Mouse (Mus musculus) lung, embryonic 14.5 days (tissue): ENCODE measurements at regions not wholly inside any gene's neighbourhood (a gene's known extent, or its start where the extent isn't known, plus 50 kb on each side); places are given as distances from the start of the nearest gene placed in this dataset.

Experiments used
- ATAC-seq: fragments of 200-750 bp; cut with Nextera tagmentation; 2 replicates; pipeline ENCODE4 v1.8.0; 2017; ENCODE audit warnings: mild to moderate bottlenecking, moderate TSS enrichment, moderate library complexity; ENCODE audit not compliant: insufficient read depth
- DNase-seq: peaks from one replicate; pipeline ENCODE4 v3.0.0-alpha.2; 2015
- H3K27ac ChIP-seq: fragments of 300-500 bp; sonication (generic); 2 replicates; pipeline ENCODE4 v1.5.1; 2014; ENCODE audit warnings: low read depth, mild to moderate bottlenecking, moderate library complexity
- H3K27me3 ChIP-seq: fragments of 300-500 bp; sonication (generic); 2 replicates; pipeline ENCODE4 v1.6.1; 2014; ENCODE audit warnings: low read length, control low read depth; ENCODE audit not compliant: insufficient read depth
- H3K36me3 ChIP-seq: fragments of 300-500 bp; sonication (generic); 2 replicates; pipeline ENCODE4 v1.6.1; 2014; ENCODE audit warnings: control low read depth; ENCODE audit not compliant: insufficient read depth
- H3K4me1 ChIP-seq: fragments of 300-500 bp; sonication (generic); 2 replicates; pipeline ENCODE4 v1.6.1; 2014; ENCODE audit warnings: antibody characterized with exemption, control low read depth; ENCODE audit not compliant: insufficient read depth
- H3K4me2 ChIP-seq: fragments of 300-500 bp; sonication (generic); 2 replicates; pipeline ENCODE4 v1.6.1; 2014; ENCODE audit warnings: mild to moderate bottlenecking
- H3K4me3 ChIP-seq: fragments of 300-500 bp; sonication (generic); 2 replicates; pipeline ENCODE4 v1.5.1; 2014; ENCODE audit warnings: low read depth, low read length
- H3K9ac ChIP-seq: fragments of 300-500 bp; sonication (generic); 2 replicates; pipeline ENCODE4 v1.6.1; 2014
- H3K9me3 ChIP-seq: fragments of 300-500 bp; sonication (generic); 2 replicates; pipeline ENCODE4 v1.6.1; 2016; ENCODE audit warnings: low read depth, low read length, control low read depth
- CTCF ChIP-seq: IDR thresholded peaks from 2 replicates; pipeline ENCODE4 v1.5.1; 2016; ENCODE audit warnings: antibody characterized with exemption, low read depth
- WGBS: fragments of 180-500 bp; shearing (Covaris S2); extraction: QIAGEN DNeasy Blood & Tissue Kit; methylation state at CpG from one replicate; pipeline ENCODE4 v1.1.7; 2014; 5-methylcytosine and 5-hydroxymethylcytosine counted together

- 67% methylated on average over 4 of the region's 4 CpGs for WGBS
- no peak for TF ChIP-seq CTCF
- no peak for DNase-seq
These were observed 296.4 kb downstream of the Gm16223 start for GRCm38 (mm10) chr5:42364116-42364515.

GRCm38 (mm10) chr5:42387959-42388358 lies 320.2 kb downstream of the Gm16223 start:
- H3K27me3 ChIP-seq: no peaks in the 10 kb centered on the region
- no peak overlapping the region for H3K9ac ChIP-seq
- H3K27ac ChIP-seq: no peak overlapping the region
- DNase-seq: no peak
- no peaks in the 10 kb centered on the region for H3K36me3 ChIP-seq
- no peak for TF ChIP-seq CTCF
- H3K4me2 ChIP-seq: no peak overlapping the region
- no peak overlapping the region for H3K4me3 ChIP-seq
- no peaks in the 10 kb centered on the region for H3K4me1 ChIP-seq
- WGBS: 81% methylated on average over 1 of the region's 1 CpGs
- no peak for ATAC-seq
- H3K9me3 ChIP-seq: no peaks in the 10 kb centered on the region

More at GRCm38 (mm10) chr5:42364116-42364515, 296.4 kb downstream of the Gm16223 start:
- ATAC-seq: no peak
- Histone ChIP-seq H3K9ac (no peak overlapping the region), H3K4me1 (no peaks in the 10 kb centered on the region), H3K27me3 (no peaks in the 10 kb centered on the region), H3K27ac (no peak overlapping the region), H3K4me3 (no peak overlapping the region), H3K9me3 (no peaks in the 10 kb centered on the region), H3K36me3 (no peaks in the 10 kb centered on the region), H3K4me2 (no peak overlapping the region)

- Histone ChIP-seq H3K36me3 (no peaks in the 10 kb centered on the region), H3K4me1 (no peaks in the 10 kb centered on the region), H3K9me3 (no peaks in the 10 kb centered on the region), H3K4me3 (no peak overlapping the region), H3K9ac (no peak overlapping the region), H3K27ac (no peak overlapping the region), H3K4me2 (no peak overlapping the region), H3K27me3 (no peaks in the 10 kb centered on the region)
- no peak for DNase-seq
- no peak for TF ChIP-seq CTCF
- ATAC-seq: no peak
These were observed 328.9 kb downstream of the Gm16223 start for GRCm38 (mm10) chr5:42396695-42397094.

- H3K9me3 ChIP-seq: no peaks in the 10 kb centered on the region
- no peak for TF ChIP-seq CTCF
- no peak overlapping the region for H3K4me3 ChIP-seq
- no peak overlapping the region for H3K4me2 ChIP-seq
- no peak overlapping the region for H3K9ac ChIP-seq
- H3K4me1 ChIP-seq: no peaks in the 10 kb centered on the region
- H3K36me3 ChIP-seq: no peaks in the 10 kb centered on the region
- no peaks in the 10 kb centered on the region for H3K27me3 ChIP-seq
- ATAC-seq (no peak), DNase-seq (no peak)
- no peak overlapping the region for H3K27ac ChIP-seq
These were observed 342.2 kb downstream of the Gm16223 start for GRCm38 (mm10) chr5:42409981-42410380.

GRCm38 (mm10) chr5:42412296-42412695 lies 344.5 kb downstream of the Gm16223 start:
- WGBS: 29% methylated on average over 1 of the region's 1 CpGs
- H3K9ac ChIP-seq: no peak overlapping the region
- DNase-seq: peak; percentile 73
- no peak overlapping the region for H3K27ac ChIP-seq
- H3K4me2 ChIP-seq: no peak overlapping the region
- no peaks in the 10 kb centered on the region for H3K9me3 ChIP-seq
- no peak overlapping the region for H3K4me3 ChIP-seq
- ATAC-seq: no peak
- H3K36me3 ChIP-seq: no peaks in the 10 kb centered on the region
- peak; percentile 44 for TF ChIP-seq CTCF
- H3K27me3 ChIP-seq: no peaks in the 10 kb centered on the region
- no peaks in the 10 kb centered on the region for H3K4me1 ChIP-seq

GRCm38 (mm10) chr5:42425902-42426301 lies 358.1 kb downstream of the Gm16223 start:
- ATAC-seq: no peak

GRCm38 (mm10) chr5:42433147-42433546 lies 365.4 kb downstream of the Gm16223 start:
- Histone ChIP-seq H3K9me3 (no peaks in the 10 kb centered on the region), H3K4me3 (no peak overlapping the region), H3K4me1 (no peaks in the 10 kb centered on the region), H3K4me2 (no peak overlapping the region), H3K9ac (no peak overlapping the region), H3K36me3 (no peaks in the 10 kb centered on the region), H3K27ac (no peak overlapping the region), H3K27me3 (no peaks in the 10 kb centered on the region)
- no peak for TF ChIP-seq CTCF
- 82% methylated on average over 3 of the region's 3 CpGs for WGBS
- no peak for ATAC-seq
- no peak for DNase-seq

More at GRCm38 (mm10) chr5:42425902-42426301, 358.1 kb downstream of the Gm16223 start:
- Histone ChIP-seq H3K4me1 (no peaks in the 10 kb centered on the region), H3K4me3 (no peak overlapping the region), H3K4me2 (no peak overlapping the region), H3K9ac (no peak overlapping the region), H3K9me3 (no peaks in the 10 kb centered on the region), H3K27ac (no peak overlapping the region), H3K27me3 (no peaks in the 10 kb centered on the region), H3K36me3 (no peaks in the 10 kb centered on the region)
- DNase-seq: no peak
- TF ChIP-seq CTCF: no peak
- 78% methylated on average over 3 of the region's 3 CpGs for WGBS

- no peak for ATAC-seq
- TF ChIP-seq CTCF: no peak
These were observed 380.9 kb downstream of the Gm16223 start for GRCm38 (mm10) chr5:42448644-42449043.

More at GRCm38 (mm10) chr5:42448644-42449043, 380.9 kb downstream of the Gm16223 start:
- no peaks in the 10 kb centered on the region for H3K9me3 ChIP-seq
- no peak overlapping the region for H3K4me3 ChIP-seq
- H3K4me1 ChIP-seq: no peaks in the 10 kb centered on the region
- no peaks in the 10 kb centered on the region for H3K27me3 ChIP-seq
- DNase-seq: no peak
- 13% methylated on average over 2 of the region's 2 CpGs for WGBS
- no peak overlapping the region for H3K4me2 ChIP-seq
- H3K9ac ChIP-seq: no peak overlapping the region
- H3K36me3 ChIP-seq: no peaks in the 10 kb centered on the region
- no peak overlapping the region for H3K27ac ChIP-seq
